Mouse (Mus musculus) cerebellum, adult 2 months (tissue): Measurements from ENCODE around the gene Srpk2.

Source experiments
- CTCF ChIP-seq: fragments of 200-500 bp; IDR thresholded peaks from 2 replicates; pipeline ENCODE4 v1.5.1; 2011; ENCODE audit warnings: low read depth, mild to moderate bottlenecking, control low read depth, low read length, moderate library complexity, borderline replicate concordance; ENCODE audit not compliant: insufficient read depth
- POLR2A ChIP-seq: fragments of 200-500 bp; IDR thresholded peaks from 2 replicates; pipeline ENCODE4 v1.6.1; 2011; ENCODE audit warnings: low read length, control low read depth, borderline replicate concordance; ENCODE audit not compliant: insufficient read depth

DNA sequence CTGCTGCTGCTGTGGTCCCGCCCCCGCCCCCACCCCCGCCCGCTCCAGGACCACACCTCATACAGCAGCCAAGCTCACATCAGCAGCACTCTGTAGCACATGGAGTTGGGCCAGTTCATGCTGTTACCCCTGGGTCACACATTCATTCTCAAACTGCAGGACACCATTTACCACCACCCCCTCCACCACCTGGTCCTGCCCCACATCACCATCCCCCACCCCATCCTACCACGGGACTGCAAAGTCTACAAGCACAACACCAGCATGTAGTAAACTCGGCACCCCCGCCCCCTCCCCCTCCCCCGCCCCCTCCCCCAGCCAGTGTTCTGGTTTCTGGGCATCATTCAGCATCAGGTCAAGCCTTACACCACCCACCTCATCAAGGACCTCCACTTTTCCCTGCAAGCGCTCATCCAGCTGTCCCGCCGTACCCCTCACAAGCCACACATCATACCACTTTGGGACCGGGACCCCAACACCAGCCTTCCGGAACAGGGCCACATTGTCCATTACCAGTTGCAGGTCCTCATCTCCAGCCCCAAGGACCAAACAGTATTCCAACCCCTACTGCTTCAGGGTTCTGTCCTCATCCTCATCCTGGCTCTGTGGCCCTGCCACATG is 182.0 kb downstream of the Srpk2 start:
- TF ChIP-seq POLR2A (no peak), CTCF (no peak)
